Mouse (Mus musculus) c-Kit-positive CD71-positive TER-119-negative erythroid progenitor cells, embryonic 14.5 days (primary cell): ENCODE results near the gene Olfr469.
"Not testable (repeated sequence)": the region's sequence is repeated elsewhere in the genome, so short reads cannot be mapped to it uniquely, and the experiment has no call there.

ENCODE experiments used
- DNase-seq: peaks from one replicate; pipeline ENCODE4 v3.0.0-alpha.2; 2013; ENCODE audit warnings: low read depth

Olfr469 gene

DNA sequence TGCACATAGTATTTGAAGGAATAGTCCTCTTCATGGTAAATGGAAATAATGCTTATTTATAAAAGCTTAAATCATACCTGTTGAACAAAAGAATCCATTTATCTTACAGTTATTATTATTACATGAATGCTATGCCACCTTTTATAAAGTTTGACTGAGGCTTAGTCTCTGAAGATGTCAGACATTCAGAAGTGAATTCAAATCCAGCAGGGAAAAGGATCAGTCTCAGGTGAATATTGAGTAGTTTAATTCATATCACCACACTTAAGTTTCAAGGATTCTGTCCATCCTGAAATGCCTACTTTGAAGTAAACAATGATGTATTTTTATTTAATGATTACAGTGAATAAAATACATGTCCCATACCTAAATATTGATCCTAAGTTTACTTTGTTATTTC is at the start of gene Olfr469:
Gene Olfr469, minus strand, starts transcription at position 101 of the 400 bp plus-strand sequence.
- not testable (repeated sequence) for DNase-seq

DNA sequence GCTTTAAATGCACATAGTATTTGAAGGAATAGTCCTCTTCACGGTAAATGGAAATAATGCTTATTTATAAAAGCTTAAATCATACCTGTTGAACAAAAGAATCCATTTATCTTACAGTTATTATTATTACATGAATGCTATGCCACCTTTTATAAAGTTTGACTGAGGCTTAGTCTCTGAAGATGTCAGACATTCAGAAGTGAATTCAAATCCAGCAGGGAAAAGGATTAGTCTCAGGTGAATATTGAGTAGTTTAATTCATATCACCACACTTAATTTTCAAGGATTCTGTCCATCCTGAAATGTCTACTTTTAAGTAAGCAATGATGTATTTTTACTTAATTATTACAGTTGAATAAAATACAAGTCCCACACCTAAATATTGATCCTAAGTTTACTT is 22.0 kb upstream of the Olfr469 start, which contains the start of gene Olfr470:
Gene Olfr470, minus strand, starts transcription at position 101 of the 400 bp plus-strand sequence.
- DNase-seq = not testable (repeated sequence)

DNA sequence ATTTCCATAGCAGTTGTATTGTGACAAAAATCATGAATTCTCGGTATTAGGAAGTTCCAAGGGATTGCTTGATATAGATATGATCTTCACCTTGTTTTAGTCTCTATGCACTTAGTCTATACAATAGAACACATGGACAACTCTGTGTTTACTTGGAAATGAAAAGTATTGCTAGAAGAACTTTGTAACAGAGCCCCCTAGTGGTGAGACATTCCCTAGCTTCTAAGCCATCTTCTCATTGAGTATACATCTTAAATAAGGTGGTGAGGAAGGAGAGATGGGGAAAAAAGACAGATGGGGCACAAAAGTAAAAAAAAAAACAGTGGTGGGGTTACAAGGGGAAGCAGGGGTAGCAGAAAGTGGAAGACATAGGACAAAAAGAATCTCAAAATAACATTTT is 16.4 kb upstream of the Olfr469 start:
- no peak for DNase-seq

DNA sequence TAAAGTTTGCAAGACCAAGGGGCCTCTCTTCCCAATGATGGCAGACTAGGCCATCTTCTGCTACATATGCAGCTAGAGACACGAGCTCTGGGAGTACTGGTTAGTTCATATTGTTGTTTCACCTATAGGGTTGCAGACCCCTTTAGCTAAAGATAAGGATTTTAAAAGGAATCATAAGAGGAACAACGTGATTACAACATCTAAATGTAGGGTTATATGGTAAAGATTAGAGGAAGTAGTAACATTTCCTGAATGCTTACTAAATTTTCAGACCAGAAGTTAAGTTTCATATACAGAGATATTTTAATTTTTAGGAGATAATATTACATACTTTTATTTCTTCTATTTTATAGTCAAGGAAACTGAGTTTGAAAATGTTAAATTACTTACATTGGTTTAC is 1.5 kb downstream of the Olfr469 start:
- not testable (repeated sequence) for DNase-seq

DNA sequence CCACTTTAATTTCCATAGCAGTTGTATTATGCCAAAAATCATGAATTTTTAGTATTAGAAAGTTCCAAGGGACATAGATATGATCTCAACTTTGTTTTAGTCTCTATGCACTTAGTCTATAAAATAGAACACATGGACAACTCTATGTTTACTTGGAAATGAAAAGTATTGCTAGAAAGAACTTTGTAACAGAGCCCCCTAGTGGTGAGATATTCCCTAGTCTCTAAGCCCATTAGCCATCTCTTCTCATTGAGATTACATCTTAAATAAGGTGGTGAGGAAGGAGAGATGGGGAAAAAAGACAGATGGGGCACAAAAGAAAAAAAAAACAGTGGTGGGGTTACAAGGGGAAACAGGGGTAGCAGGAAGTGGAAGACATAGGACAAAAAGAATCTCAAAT is 5.9 kb downstream of the Olfr469 start:
- DNase-seq = no peak

DNA sequence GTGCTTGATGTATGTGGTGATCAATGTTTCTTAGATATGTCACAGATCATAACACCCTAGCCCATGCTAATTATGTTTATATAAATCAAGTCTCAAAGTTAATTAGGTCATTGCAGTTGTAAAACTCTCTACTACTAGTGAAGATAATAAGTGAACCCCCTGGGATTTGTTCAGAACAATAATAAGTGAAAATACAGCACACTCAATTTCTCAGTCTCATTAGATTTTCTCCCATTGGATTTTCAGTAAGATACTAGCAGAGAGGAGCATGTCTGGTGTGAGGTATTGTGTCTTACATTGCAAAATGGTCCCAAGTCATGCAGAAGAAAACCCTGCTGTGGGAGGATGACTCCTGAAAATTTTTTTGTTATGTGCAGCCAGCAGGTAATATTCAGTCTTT is 13.4 kb downstream of the Olfr469 start, which contains the start of gene Olfr467:
Gene Olfr467, plus strand, starts transcription at position 301 of the 400 bp plus-strand sequence.
- no peak for DNase-seq

DNA sequence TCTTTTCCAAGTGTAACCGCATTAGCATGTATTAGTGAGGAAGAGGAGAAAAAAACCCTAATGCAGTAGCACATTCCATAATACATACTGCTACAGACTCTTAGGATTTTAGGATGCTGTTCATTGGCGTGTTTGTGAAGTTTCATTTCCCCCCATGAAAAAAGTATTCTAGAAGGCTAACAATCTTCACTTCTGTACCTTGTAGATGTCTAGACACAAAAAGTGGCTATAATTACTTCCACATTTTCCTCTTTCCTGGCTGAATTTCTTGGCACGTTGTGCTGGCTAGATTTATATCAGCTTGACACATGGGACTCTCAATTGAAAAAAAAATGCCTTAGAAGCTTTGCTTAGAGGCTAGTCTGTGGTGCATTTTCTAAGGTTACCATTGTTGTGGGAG is 23.2 kb downstream of the Olfr469 start:
- no peak for DNase-seq

DNA sequence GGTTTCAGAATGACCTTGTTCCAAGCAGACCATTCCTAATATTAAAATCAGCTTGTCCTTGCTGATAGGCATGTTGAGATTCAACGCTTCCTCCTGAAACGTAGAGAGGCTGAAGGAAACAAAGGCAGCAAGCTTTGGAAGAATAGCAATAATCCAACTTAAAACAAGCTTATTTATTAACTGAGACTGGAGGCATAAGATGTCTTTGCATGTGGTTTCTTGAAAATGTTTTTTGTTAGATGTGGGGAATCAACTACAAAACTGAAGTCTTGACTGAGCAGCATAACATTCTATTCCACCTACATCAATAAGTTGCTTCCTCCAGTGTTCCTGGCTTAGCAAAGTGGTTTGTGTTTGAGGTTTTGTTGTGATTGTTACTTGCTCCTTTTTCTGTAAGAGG is 24.2 kb downstream of the Olfr469 start, which contains the start of gene Ovch2:
Gene Ovch2, minus strand, starts transcription at position 101 of the 400 bp plus-strand sequence.
- no peak for DNase-seq

DNA sequence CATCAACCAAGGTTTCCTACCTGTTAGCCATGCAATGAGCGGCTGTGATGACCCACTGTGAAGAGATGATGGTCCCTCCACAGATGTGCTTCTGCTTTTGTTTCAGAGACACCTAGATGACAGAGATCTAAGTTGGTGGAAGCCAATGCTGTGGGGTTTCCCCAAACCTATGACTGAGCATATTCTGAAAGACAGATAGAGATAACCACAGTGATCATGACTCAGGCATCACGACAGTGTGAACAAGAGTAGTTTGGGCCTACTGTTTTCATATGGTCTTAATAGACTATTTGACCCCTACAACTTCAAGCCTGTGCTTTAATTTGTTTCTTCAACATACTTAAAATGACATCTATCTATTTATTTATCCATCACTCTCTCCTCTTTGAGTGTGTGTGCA is 28.8 kb downstream of the Olfr469 start:
- DNase-seq = no peak

DNA sequence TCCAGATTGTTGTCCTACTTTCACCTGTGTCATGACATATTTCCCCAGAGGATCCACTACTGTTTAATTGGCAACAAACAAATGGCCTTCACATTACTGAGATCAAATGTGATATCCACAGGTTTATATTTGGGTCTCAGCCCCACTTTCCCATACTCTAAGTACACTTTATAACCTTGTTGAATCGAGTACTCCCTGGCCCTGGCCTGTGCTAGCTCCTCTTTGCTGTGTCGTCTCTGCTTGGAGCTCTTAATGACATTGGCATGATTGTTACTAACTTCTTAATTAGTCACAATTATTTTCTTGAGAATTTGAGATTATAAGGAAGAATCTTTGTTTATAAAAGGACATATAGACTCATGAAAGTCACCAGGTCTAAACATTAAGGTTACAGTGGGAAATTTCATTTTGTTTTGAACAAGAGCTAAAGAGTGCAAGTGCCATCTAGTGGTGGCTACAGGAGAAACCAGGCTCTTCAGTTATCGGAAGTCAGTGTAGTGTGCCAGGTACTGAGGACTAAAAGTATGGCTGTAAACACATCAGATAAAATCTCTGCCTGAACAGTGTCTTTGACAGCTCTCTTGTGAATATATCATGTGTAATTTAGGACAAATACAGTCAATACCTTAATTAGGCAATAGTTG is 37.2 kb downstream of the Olfr469 start:
- DNase-seq = no peak

DNA sequence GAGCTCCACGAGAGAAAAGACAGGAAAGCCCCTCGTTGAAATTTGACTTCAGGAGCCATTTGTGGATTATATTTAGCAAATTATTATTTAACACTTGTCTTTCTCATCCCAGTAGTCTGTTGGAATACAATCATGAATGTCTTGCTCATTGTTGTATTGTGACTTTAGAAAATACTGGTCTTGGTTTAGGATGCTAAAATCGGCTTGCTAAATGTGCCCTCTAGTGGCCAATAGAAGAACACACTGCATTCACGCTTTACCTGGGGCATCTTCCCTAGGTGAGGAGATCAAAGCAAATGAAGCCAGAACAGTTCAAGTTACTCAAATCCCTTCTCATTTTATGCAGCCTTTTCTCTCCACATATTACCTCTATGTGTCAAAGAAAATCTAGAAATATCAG is 45.7 kb downstream of the Olfr469 start:
- DNase-seq = no peak

DNA sequence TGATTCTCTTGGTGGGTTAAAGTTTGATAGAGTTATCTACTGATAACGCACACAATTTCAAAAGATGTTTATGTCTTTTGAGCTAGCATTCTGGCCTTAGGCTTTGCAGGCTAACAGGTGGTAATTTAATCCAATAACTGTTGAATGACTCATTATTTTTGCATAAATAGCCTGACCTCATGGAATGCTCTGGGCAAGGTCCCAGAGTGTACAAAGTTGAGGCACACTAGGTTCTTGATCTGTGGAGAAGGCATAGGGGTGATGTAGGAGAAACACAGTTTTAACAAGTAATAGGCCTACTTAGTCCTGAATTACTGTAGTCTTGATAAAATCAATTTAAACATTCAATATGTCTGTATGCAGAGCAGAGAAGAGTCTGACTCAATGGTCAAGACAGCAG is 47.1 kb downstream of the Olfr469 start:
- DNase-seq = no peak

DNA sequence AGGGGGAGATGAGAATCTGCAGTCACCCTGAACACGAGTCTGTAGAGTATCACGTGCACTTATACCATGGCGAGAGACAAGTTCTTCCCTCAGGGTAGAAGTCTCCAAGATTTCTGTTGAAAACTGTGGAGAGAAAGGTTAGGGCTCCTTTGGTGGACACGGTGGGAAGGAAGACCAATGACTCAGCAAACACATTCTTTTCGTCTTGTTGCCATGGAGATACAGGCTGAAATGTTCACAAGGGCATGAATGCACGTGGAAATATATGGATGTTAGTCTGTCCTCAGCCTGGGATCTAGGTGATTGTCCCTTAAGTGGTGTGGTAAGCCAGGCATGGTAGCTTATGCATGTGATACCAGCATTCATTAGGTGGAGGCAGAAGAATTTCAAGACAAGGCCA is 54.5 kb downstream of the Olfr469 start:
- no peak for DNase-seq
